Mouse (Mus musculus): ENCODE measurements around the gene Dcaf4. TPM values are rescaled to one million over a fixed set of nuclear protein-coding genes. Genes with fewer than 3 reads are reported as not detected.
A peak's percentile ranks its signal among the peaks of the same experiment; 100 is the strongest.

Gene Dcaf4
- polyA plus RNA-seq, 1 experiment: 13.7 TPM

DNA sequence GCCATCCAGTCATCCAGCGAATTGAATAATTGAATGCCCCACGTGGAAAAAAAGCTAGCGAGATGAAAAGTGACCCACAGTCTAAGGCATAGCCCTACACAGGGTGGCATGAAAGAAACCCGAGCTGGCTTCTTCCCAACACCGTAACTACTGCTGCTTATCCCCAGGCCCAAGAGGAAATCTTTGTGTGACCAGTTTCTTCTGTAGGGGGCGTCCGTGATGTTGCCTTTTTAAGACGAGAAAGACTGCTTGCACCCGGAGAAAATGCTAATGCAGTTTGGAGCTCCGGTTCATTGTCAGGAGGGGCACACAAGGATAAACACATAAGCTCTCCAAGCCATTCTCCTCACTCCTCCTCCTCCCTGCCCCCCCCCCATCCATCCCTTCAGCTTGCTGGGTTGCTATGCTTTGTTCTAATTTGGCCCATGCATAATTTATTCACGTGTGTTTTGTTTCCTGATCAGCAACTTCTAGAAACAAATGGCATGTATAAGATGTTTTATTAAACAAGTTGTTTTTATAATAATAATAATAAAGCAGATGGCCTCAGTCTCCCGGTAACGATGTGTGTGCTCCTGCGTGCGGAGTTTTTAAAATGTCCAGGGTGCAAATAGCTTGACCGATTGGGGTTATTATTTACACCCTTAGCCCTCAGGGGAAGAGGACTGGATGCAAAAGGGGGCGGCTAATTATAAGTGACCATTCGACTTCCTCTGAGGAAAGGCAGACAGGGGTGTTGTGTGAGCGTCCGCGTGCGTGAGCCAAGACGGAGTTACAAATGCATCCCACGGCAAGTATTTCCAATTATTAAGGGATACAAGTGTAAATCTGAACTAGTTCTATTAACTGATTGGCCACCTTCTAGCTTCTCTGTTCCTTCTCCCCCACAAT is 35.2 kb upstream of the Dcaf4 start:
- TF ChIP-seq SRF (IDR thresholded peaks at IDR 0.05; ENCODE audit: control insufficient read depth, insufficient read length, low read depth) (no peak), TCF12 (IDR thresholded peaks at IDR 0.05; ENCODE audit: insufficient read depth, poor library complexity, severe bottlenecking) (no peak), POLR2AphosphoS2 (IDR thresholded peaks at IDR 0.05; ENCODE audit: insufficient read length, low read depth) (no peak)
- Histone ChIP-seq H3K4me2 (ENCODE audit: low read depth) (no peak overlapping the region), H3K79me2 (ENCODE audit: control insufficient read depth, insufficient read depth) (no peaks in the 10 kb centered on the region), H3K27me3 (ENCODE audit: control insufficient read depth, insufficient read depth, insufficient read length) (peaks cover 22% of the 10 kb centered on the region), H3K36me3 (ENCODE audit: control insufficient read depth, insufficient read depth) (no peaks in the 10 kb centered on the region), H3ac (ENCODE audit: control insufficient read depth, insufficient read length) (no peak overlapping the region), H3K4me3 (no peak overlapping the region)

- Histone ChIP-seq H3K79me2 (ENCODE audit: control insufficient read depth, insufficient read depth) (no peaks in the 10 kb centered on the region), H3K27me3 (ENCODE audit: control insufficient read depth, insufficient read depth, insufficient read length) (peaks cover 22% of the 10 kb centered on the region), H3ac (ENCODE audit: control insufficient read depth, insufficient read length) (peak overlapping the region; percentile 9), H3K4me2 (ENCODE audit: low read depth) (peak overlapping the region; percentile 93), H3K36me3 (ENCODE audit: control insufficient read depth, insufficient read depth) (no peaks in the 10 kb centered on the region), H3K4me3 (peak overlapping the region; percentile 27)
- no peak for TF ChIP-seq MYOD1 (IDR thresholded peaks at IDR 0.05; ENCODE audit: control insufficient read depth in 1 of 3, insufficient read length in 2 of 3, low read depth in 2 of 3)
- no peak for TF ChIP-seq USF1 (IDR thresholded peaks at IDR 0.05; ENCODE audit: low read depth)
- no peak for TF ChIP-seq POLR2AphosphoS2 (IDR thresholded peaks at IDR 0.05; ENCODE audit: insufficient read length, low read depth)
- TF ChIP-seq TCF3 (IDR thresholded peaks at IDR 0.05; ENCODE audit: insufficient read length, low read depth): no peak
- no peak for TF ChIP-seq REST (IDR thresholded peaks at IDR 0.05; ENCODE audit: insufficient read depth, insufficient read length)
Measured at GRCm38 (mm10) chr12:83485911-83486670, 34.2 kb upstream of the Dcaf4 start.

DNA sequence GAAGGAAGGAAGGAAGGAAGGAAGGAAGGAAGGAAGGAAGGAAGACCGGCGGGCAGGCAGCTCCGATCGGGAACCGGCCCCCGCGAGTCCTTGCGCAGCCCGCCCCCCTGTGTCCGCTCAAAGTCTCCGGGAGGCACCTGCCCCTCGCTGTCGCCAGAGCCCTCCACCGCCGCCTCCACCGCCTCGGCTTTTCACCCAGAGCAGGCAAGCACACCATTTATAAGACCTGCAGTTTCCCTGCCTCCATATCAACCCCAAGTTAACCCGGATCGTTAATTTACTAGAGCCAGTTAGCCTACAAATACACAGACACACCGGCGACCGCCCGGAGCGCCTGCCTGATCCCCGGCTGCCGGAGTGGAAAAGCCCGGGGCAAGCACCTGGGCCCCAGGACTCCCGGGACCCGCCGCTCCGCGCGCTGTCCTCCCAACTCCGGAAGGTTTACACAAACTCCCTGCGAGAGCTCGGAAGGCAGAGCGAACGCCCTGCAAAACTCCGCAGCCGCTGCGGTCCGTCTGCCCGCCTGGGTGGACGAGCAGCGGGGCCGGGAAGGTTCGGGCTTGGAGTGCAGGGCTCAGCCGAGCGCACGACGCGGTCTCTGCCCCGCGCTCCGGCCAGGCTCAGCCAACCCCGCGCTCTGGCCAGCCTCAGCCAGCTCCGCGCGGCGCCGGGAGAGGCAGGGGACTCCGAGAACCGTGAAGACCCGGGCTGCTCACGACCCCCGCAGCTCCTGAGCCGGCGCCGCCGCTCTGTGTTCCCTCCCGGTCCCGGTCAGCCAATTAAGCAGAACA is 33.4 kb upstream of the Dcaf4 start:
- TF ChIP-seq POLR2AphosphoS2 (IDR thresholded peaks at IDR 0.05; ENCODE audit: insufficient read length, low read depth) (no peak), CEBPB (IDR thresholded peaks at IDR 0.05; ENCODE audit: insufficient read depth, poor library complexity, severe bottlenecking) (no peak), POLR2A (IDR thresholded peaks at IDR 0.05; ENCODE audit: insufficient read length, low read depth) (no peak), TCF12 (IDR thresholded peaks at IDR 0.05; ENCODE audit: insufficient read depth, poor library complexity, severe bottlenecking) (no peak), SRF (IDR thresholded peaks at IDR 0.05; ENCODE audit: control insufficient read depth, insufficient read length, low read depth) (no peak), MYOD1 (IDR thresholded peaks at IDR 0.05; ENCODE audit: control insufficient read depth in 1 of 3, insufficient read length in 2 of 3, low read depth in 2 of 3) (no peak), MAX (IDR thresholded peaks at IDR 0.05; ENCODE audit: low read depth) (no peak), REST (IDR thresholded peaks at IDR 0.05; ENCODE audit: insufficient read depth, insufficient read length) (no peak)
- no peaks in the 10 kb centered on the region for H3K79me2 ChIP-seq (ENCODE audit: control insufficient read depth, insufficient read depth)
- H3ac ChIP-seq (ENCODE audit: control insufficient read depth, insufficient read length): peak overlapping the region; percentile 9
- H3K4me2 ChIP-seq (ENCODE audit: low read depth): peak overlapping the region; percentile 93
- H3K4me3 ChIP-seq: peak overlapping the region; percentile 27
- H3K27me3 ChIP-seq (ENCODE audit: control insufficient read depth, insufficient read depth, insufficient read length): peaks cover 22% of the 10 kb centered on the region
- H3K36me3 ChIP-seq (ENCODE audit: control insufficient read depth, insufficient read depth): no peaks in the 10 kb centered on the region

DNA sequence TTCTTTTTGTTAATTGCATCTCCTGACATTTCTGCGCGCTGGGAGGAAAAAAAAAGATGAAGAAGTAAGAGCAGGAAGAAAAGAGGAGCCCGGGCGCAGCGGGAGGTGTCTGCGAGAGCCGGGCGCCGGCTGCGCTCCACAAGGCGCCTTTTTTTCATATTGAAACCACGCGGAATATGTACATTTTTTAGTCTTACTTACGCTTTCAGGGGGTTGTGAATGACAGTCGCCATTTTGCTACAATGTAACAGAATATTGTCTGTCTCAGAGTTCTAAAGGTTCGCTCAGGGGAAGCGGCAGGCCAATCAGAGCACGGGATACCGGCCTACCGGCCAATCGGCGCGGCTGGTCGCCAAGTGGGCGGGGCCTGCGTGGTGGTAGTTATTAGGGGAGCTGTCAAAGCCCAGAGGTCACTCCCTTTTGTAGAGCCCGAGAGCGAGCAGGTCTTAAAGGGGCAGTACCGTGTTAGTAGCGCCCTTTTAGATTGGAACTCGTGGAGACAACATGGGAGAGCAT is 32.7 kb upstream of the Dcaf4 start, which contains the start of gene Dpf3:
TSS of gene Dpf3 (minus strand) at position 241 of the 516 bp plus-strand sequence.
- TF ChIP-seq CEBPB (IDR thresholded peaks at IDR 0.05; ENCODE audit: insufficient read depth, poor library complexity, severe bottlenecking) (no peak), USF1 (IDR thresholded peaks at IDR 0.05; ENCODE audit: low read depth) (no peak), TCF12 (IDR thresholded peaks at IDR 0.05; ENCODE audit: insufficient read depth, poor library complexity, severe bottlenecking) (no peak), POLR2A (IDR thresholded peaks at IDR 0.05; ENCODE audit: insufficient read length, low read depth) (no peak)
- H3K4me2 ChIP-seq (ENCODE audit: low read depth): peak within 1 kb of the TSS; percentile 100
- H3K4me3 ChIP-seq: peak within 1 kb of the TSS; percentile 27
- peaks cover 22% of the 10 kb centered on the region for H3K27me3 ChIP-seq (ENCODE audit: control insufficient read depth, insufficient read depth, insufficient read length)
- no peaks in the 10 kb centered on the region for H3K36me3 ChIP-seq (ENCODE audit: control insufficient read depth, insufficient read depth)
- peak within 1 kb of the TSS; percentile 9 for H3ac ChIP-seq (ENCODE audit: control insufficient read depth, insufficient read length)
- H3K79me2 ChIP-seq (ENCODE audit: control insufficient read depth, insufficient read depth): no peaks in the 10 kb centered on the region

GRCm38 (mm10) chr12:83488211-83488941 is 31.9 kb upstream of the Dcaf4 start:
- Histone ChIP-seq H3K27me3 (ENCODE audit: control insufficient read depth, insufficient read depth, insufficient read length) (peaks cover 28% of the 10 kb centered on the region), H3K4me3 (peak overlapping the region; percentile 27)

More at GRCm38 (mm10) chr12:83488211-83488941, 31.9 kb upstream of the Dcaf4 start:
- Histone ChIP-seq H3K36me3 (ENCODE audit: control insufficient read depth, insufficient read depth) (no peaks in the 10 kb centered on the region), H3K79me2 (ENCODE audit: control insufficient read depth, insufficient read depth) (no peaks in the 10 kb centered on the region), H3K4me2 (ENCODE audit: low read depth) (peak overlapping the region; percentile 100), H3ac (ENCODE audit: control insufficient read depth, insufficient read length) (peak overlapping the region; percentile 9)
- TF ChIP-seq SRF (IDR thresholded peaks at IDR 0.05; ENCODE audit: control insufficient read depth, insufficient read length, low read depth): no peak
- no peak for TF ChIP-seq CEBPB (IDR thresholded peaks at IDR 0.05; ENCODE audit: insufficient read depth, poor library complexity, severe bottlenecking)
- no peak for TF ChIP-seq REST (IDR thresholded peaks at IDR 0.05; ENCODE audit: insufficient read depth, insufficient read length)
- no peak for TF ChIP-seq USF1 (IDR thresholded peaks at IDR 0.05; ENCODE audit: low read depth)
- no peak for TF ChIP-seq TCF3 (IDR thresholded peaks at IDR 0.05; ENCODE audit: insufficient read length, low read depth)
- TF ChIP-seq E2F4 (IDR thresholded peaks at IDR 0.05; ENCODE audit: insufficient read depth): no peak
- TF ChIP-seq MAX (IDR thresholded peaks at IDR 0.05; ENCODE audit: low read depth): no peak
- TF ChIP-seq MYOG (IDR thresholded peaks at IDR 0.05; ENCODE audit: control insufficient read depth in 1 of 3, insufficient read depth in 1 of 3, insufficient read length in 2 of 3, low read depth in 2 of 3): no peak
- no peak for TF ChIP-seq POLR2AphosphoS2 (IDR thresholded peaks at IDR 0.05; ENCODE audit: insufficient read length, low read depth)
- TF ChIP-seq POLR2A (IDR thresholded peaks at IDR 0.05; ENCODE audit: insufficient read length, low read depth): no peak
- TF ChIP-seq MYOD1 (IDR thresholded peaks at IDR 0.05; ENCODE audit: control insufficient read depth in 1 of 3, insufficient read length in 2 of 3, low read depth in 2 of 3): no peak
- TF ChIP-seq TCF12 (IDR thresholded peaks at IDR 0.05; ENCODE audit: insufficient read depth, poor library complexity, severe bottlenecking): no peak

All from myocyte (in vitro differentiated cells).